ENCODE assay signal across 8 mouse cellular contexts in the genomic region with DNA sequence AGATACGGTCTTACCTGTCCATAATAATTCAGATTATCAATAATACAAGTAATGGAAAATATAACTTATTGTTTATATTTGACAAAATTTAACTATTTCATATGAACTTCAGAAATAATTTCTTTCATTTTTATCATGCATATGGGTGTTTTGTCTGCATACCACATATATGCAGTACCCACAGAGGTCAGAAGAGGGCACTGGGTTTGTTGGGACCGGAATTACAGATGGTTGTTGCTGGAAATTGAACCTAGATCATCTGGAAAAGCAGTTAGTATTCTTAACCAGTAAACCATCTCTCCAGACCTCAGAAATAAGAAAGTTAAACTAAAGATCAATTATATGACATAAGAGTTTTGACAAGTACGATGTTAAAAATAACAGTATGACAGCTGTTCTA.
A peak's percentile ranks its signal among the peaks of the same experiment; 100 is the strongest.
DNase-seq lines count a peak whose midpoint lies in the region; ATAC-seq and TF ChIP-seq lines count a peak whose summit lies in the region.
"Had no signal": no experiment of that assay in that cellular context is flagged by ENCODE, and none has a peak within 500 bp of the region (broad histone marks: within the 10 kb centered on the region; RNA-seq: fewer than 3 reads in every experiment).

No protein-coding gene starts in this region.

- H3K9ac ChIP-seq in kidney, embryonic 14.5 days (ENCODE audit: low read depth, low read length): no peak overlapping the region
- H3K9ac ChIP-seq: neural tube, embryonic 12.5 days had no signal

- H3K4me3 ChIP-seq in kidney, embryonic 14.5 days (ENCODE audit: low read length): no peak overlapping the region
- H3K4me3 ChIP-seq in thymus, adult 2 months (ENCODE audit: control insufficient read depth, insufficient read depth, low read length): no peak overlapping the region
- H3K4me3 ChIP-seq: neural tube, embryonic 12.5 days had no signal

- H3K27me3 ChIP-seq in kidney, embryonic 14.5 days (ENCODE audit: control insufficient read depth, insufficient read depth, low read length): no peaks in the 10 kb centered on the region
- no peaks in the 10 kb centered on the region for H3K27me3 ChIP-seq in thymus, adult 2 months (ENCODE audit: control insufficient read depth, insufficient read depth, low read length)
- H3K27me3 ChIP-seq in splenic B cell, adult 2 months (ENCODE audit: control insufficient read depth, insufficient read depth, low read length, poor library complexity, severe bottlenecking): no peaks in the 10 kb centered on the region
- H3K27me3 ChIP-seq: neural tube, embryonic 12.5 days had no signal

- peak; percentile 24 for DNase-seq in kidney, adult 9 months
- DNase-seq in thymus, adult 2 months: peak; percentile 1
- no peak for DNase-seq in thymus, postnatal 0 days (ENCODE audit: low spot score)
- DNase-seq in cerebellum, postnatal 14 days: peak; percentile 63 to 69
- DNase-seq in splenic B cell, adult 2 months (ENCODE audit: low read depth, low spot score): peak; percentile 18

- no peak overlapping the region for H3K27ac ChIP-seq in kidney, embryonic 14.5 days (ENCODE audit: low read depth, low read length)
- H3K27ac ChIP-seq in thymus, adult 2 months (ENCODE audit: control insufficient read depth, insufficient read depth, low read length): no peak overlapping the region
- H3K27ac ChIP-seq: neural tube, embryonic 12.5 days had no signal

- H3K4me1 ChIP-seq in kidney, embryonic 14.5 days (ENCODE audit: control insufficient read depth, insufficient read depth, low read length): no peaks in the 10 kb centered on the region
- H3K4me1 ChIP-seq in thymus, adult 2 months (replicated peaks; ENCODE audit: control insufficient read depth, insufficient read depth, low read length): no peaks in the 10 kb centered on the region
- H3K4me1 ChIP-seq: neural tube, embryonic 12.5 days had no signal

- no peaks in the 10 kb centered on the region for H3K9me3 ChIP-seq in kidney, embryonic 14.5 days (ENCODE audit: control insufficient read depth, low read length)
- H3K9me3 ChIP-seq: neural tube, embryonic 12.5 days had no signal

- no peak overlapping the region for H3K4me2 ChIP-seq in kidney, embryonic 14.5 days (replicated peaks; ENCODE audit: low read depth, low read length)
- H3K4me2 ChIP-seq: neural tube, embryonic 12.5 days had no signal

- H3K36me3 ChIP-seq in kidney, embryonic 14.5 days (ENCODE audit: control insufficient read depth, insufficient read depth, low read length): no peaks in the 10 kb centered on the region
- no peaks in the 10 kb centered on the region for H3K36me3 ChIP-seq in thymus, adult 2 months (ENCODE audit: control insufficient read depth, insufficient read depth, low read length)
- no peaks in the 10 kb centered on the region for H3K36me3 ChIP-seq in splenic B cell, adult 2 months (ENCODE audit: control insufficient read depth, insufficient read depth, low read length, poor library complexity, severe bottlenecking)
- H3K36me3 ChIP-seq: neural tube, embryonic 12.5 days had no signal

- no peak for TF ChIP-seq CTCF in thymus, adult 2 months (IDR thresholded peaks at IDR 0.05; ENCODE audit: borderline replicate concordance, control insufficient read depth, extremely low read depth, insufficient read depth, low read length, poor library complexity)

- no peak for ATAC-seq in kidney, embryonic 14.5 days (ENCODE audit: low FRiP score, low TSS enrichment)
- no peak for ATAC-seq in frontal cortex, adult (ENCODE audit: low TSS enrichment)

- no peak for TF ChIP-seq POLR2A in thymus, adult 2 months (IDR thresholded peaks at IDR 0.05; ENCODE audit: control insufficient read depth, extremely low read depth, insufficient read depth, low read length, poor library complexity)

- 64% methylated on average over 3 of the region's 3 CpGs for WGBS in kidney, embryonic 14.5 days
- 63% methylated on average over 3 of the region's 3 CpGs for WGBS in thymus, adult 2 months
